9 mouse cellular contexts compared by ENCODE assay signal in genomic region chr12:112877073-112877576, GRCm38 (mm10). TPM values are rescaled to one million over a fixed set of nuclear protein-coding genes. Genes with fewer than 3 reads are reported as not detected.
DNase-seq lines count a peak whose midpoint lies in the region; ATAC-seq and TF ChIP-seq lines count a peak whose summit lies in the region.
"Had no signal": no experiment of that assay in that cellular context is flagged by ENCODE, and none has a peak within 500 bp of the region (broad histone marks: within the 10 kb centered on the region; RNA-seq: fewer than 3 reads in every experiment).

No protein-coding gene starts in this region.

- TF ChIP-seq POLR2A in thymus, adult 2 months (IDR thresholded peaks at IDR 0.05; ENCODE audit: control insufficient read depth, extremely low read depth, insufficient read depth, low read length, poor library complexity), result no peak
- no peak for TF ChIP-seq POLR2A in lung, adult 2 months (IDR thresholded peaks at IDR 0.05; ENCODE audit: borderline replicate concordance, extremely low read depth, low read depth, low read length)

- H3K4me1 ChIP-seq in thymus, adult 2 months (replicated peaks; ENCODE audit: control insufficient read depth, insufficient read depth, low read length), result peaks cover 55% of the 10 kb centered on the region
- H3K4me1 ChIP-seq in liver, embryonic 13.5 days (replicated peaks), result peaks cover 24% of the 10 kb centered on the region
- peaks cover 22% of the 10 kb centered on the region for H3K4me1 ChIP-seq in lung, adult 2 months (ENCODE audit: control insufficient read depth, insufficient read depth, low read length)

- no peak for TF ChIP-seq CTCF in gastrocnemius, adult 2 months (IDR thresholded peaks at IDR 0.05)
- no peak for TF ChIP-seq CTCF in thymus, adult 2 months (IDR thresholded peaks at IDR 0.05; ENCODE audit: borderline replicate concordance, control insufficient read depth, extremely low read depth, insufficient read depth, low read length, poor library complexity)
- TF ChIP-seq CTCF in lung, adult 2 months (IDR thresholded peaks at IDR 0.05; ENCODE audit: insufficient read depth, low read length), result no peak

- H3K9ac ChIP-seq in liver, embryonic 13.5 days, result no peak overlapping the region

- intact Hi-C loops in gastrocnemius, adult 2 months (cut with DNase I), result loop anchor here (5.0 to 10.0 kb wide), 4 partner anchors 40 to 228 kb away; partner anchors contain the start of gene Nudt14

- no peaks in the 10 kb centered on the region for H3K36me3 ChIP-seq in thymus, adult 2 months (ENCODE audit: control insufficient read depth, insufficient read depth, low read length)
- H3K36me3 ChIP-seq in liver, embryonic 13.5 days, result no peaks in the 10 kb centered on the region

- 6% methylated on average over 17 of the region's 17 CpGs for WGBS in thymus, adult 2 months
- 5% methylated on average over 17 of the region's 17 CpGs for WGBS in liver, embryonic 13.5 days (ENCODE audit: insufficient replicate concordance)
- 21% methylated on average over 17 of the region's 17 CpGs for WGBS in lung, adult 2 months

- peak overlapping the region; percentile 64 for H3K4me3 ChIP-seq in gastrocnemius, adult 2 months
- H3K4me3 ChIP-seq in thymus, adult 2 months (ENCODE audit: control insufficient read depth, insufficient read depth, low read length), result peak overlapping the region; percentile 9; the same call in 1 of the 2 replicates
- peak overlapping the region; percentile 35 for H3K4me3 ChIP-seq in liver, embryonic 13.5 days (replicated peaks)
- no peak overlapping the region for H3K4me3 ChIP-seq in lung, adult 2 months (replicated peaks; ENCODE audit: extremely low read depth, low read depth, low read length)

- peaks cover 12% of the 10 kb centered on the region; the same call in 1 of the 2 replicates for H3K27me3 ChIP-seq in thymus, adult 2 months (ENCODE audit: control insufficient read depth, insufficient read depth, low read length)
- peaks cover 83% of the 10 kb centered on the region for H3K27me3 ChIP-seq in liver, embryonic 13.5 days

- ATAC-seq in liver, embryonic 13.5 days (ENCODE audit: low read depth), result no peak
- no peak for ATAC-seq in megakaryocyte-erythroid progenitor cell, adult 5-6 weeks (replicated peaks; ENCODE audit: low FRiP score, low TSS enrichment, poor library complexity, severe bottlenecking)

- no peaks in the 10 kb centered on the region for H3K9me3 ChIP-seq in liver, embryonic 13.5 days (replicated peaks)

- DNase-seq in gastrocnemius, adult 2 months, result no peak
- no peak for DNase-seq in gastrocnemius, postnatal 4 days (ENCODE audit: low spot score in 2 of 2)
- no peak for DNase-seq in thymus, adult 2 months
- DNase-seq in thymus, postnatal 25 days, result no peak
- no peak for DNase-seq in liver, embryonic 13.5 days
- DNase-seq in layer of hippocampus, adult 11-12 months (ENCODE audit: low spot score), result no peak
- DNase-seq in lung, adult 2 months, result no peak
- DNase-seq: cerebellum, adult 11 months had no signal

- H3K4me2 ChIP-seq in liver, embryonic 13.5 days, result peak overlapping the region; percentile 50

- peak overlapping the region; percentile 76 for H3K27ac ChIP-seq in gastrocnemius, adult 2 months
- H3K27ac ChIP-seq in thymus, adult 2 months (ENCODE audit: control insufficient read depth, insufficient read depth, low read length), result no peak overlapping the region
- H3K27ac ChIP-seq in liver, embryonic 13.5 days, result no peak overlapping the region

RNA-seq across cellular contexts. Expression of gene Gpr132, which starts 9.1 kb away (rescaled TPM):
- under 1 TPM in 1 of 2 experiments, not detected in 1; 0.14 TPM for total RNA-seq in gastrocnemius, adult 2 months (2021)
- under 1 TPM; 0.10 to 0.18 TPM for total RNA-seq in gastrocnemius, postnatal 4 days (2021)
- 256 and 265 TPM in 2 replicates for polyA plus RNA-seq in thymus, adult 2 months (2012; rRNA removed)
- polyA plus RNA-seq in liver, embryonic 13.5 days (2015; fragmentation: Nextera tagmentation; extraction: Ambion mirVana), result 0.23 and 0.30 TPM in 2 replicates
- total RNA-seq in megakaryocyte-erythroid progenitor cell, adult 5-6 weeks (2014; fragmentation: Nextera tagmentation), result 4.5 and 5.1 TPM in 2 replicates
- total RNA-seq in megakaryocyte-erythroid progenitor cell, adult 5-6 weeks (2017), result 3.1 and 4.2 TPM in 2 replicates
- polyA plus RNA-seq in lung, adult 2 months (2012; rRNA removed), result 9.2 and 12.9 TPM in 2 replicates

RNA-seq across cellular contexts. Expression of gene Cdca4, which starts 47.9 kb away (rescaled TPM):
- total RNA-seq in gastrocnemius, adult 2 months (2021), result 1 to 10 TPM; 3.0 to 3.1 TPM
- 10 to 100 TPM; 17.1 to 20.6 TPM for total RNA-seq in gastrocnemius, postnatal 4 days (2021)
- polyA plus RNA-seq in thymus, adult 2 months (2012; rRNA removed), result 124 and 126 TPM in 2 replicates
- 69.5 and 76.9 TPM in 2 replicates for polyA plus RNA-seq in liver, embryonic 13.5 days (2015; fragmentation: Nextera tagmentation; extraction: Ambion mirVana)
- 71.1 and 82.7 TPM in 2 replicates for total RNA-seq in megakaryocyte-erythroid progenitor cell, adult 5-6 weeks (2014; fragmentation: Nextera tagmentation)
- 47.3 and 52.4 TPM in 2 replicates for total RNA-seq in megakaryocyte-erythroid progenitor cell, adult 5-6 weeks (2017)
- 17.0 and 21.4 TPM in 2 replicates for polyA plus RNA-seq in lung, adult 2 months (2012; rRNA removed)

RNA-seq across cellular contexts. Expression of gene Jag2, which starts 52.5 kb away (rescaled TPM):
- total RNA-seq in gastrocnemius, adult 2 months (2021), result 10 to 100 TPM; 20.3 to 30.2 TPM
- 10 to 100 TPM; 60.4 to 60.8 TPM for total RNA-seq in gastrocnemius, postnatal 4 days (2021)
- polyA plus RNA-seq in thymus, adult 2 months (2012; rRNA removed), result 58.7 and 61.5 TPM in 2 replicates
- 0.13 and 0.20 TPM in 2 replicates for polyA plus RNA-seq in liver, embryonic 13.5 days (2015; fragmentation: Nextera tagmentation; extraction: Ambion mirVana)
- 0.11 and 0.99 TPM in 2 replicates for total RNA-seq in megakaryocyte-erythroid progenitor cell, adult 5-6 weeks (2014; fragmentation: Nextera tagmentation)
- total RNA-seq in megakaryocyte-erythroid progenitor cell, adult 5-6 weeks (2017), result 0.23 and 5.7 TPM in 2 replicates
- polyA plus RNA-seq in lung, adult 2 months (2012; rRNA removed), result 54.0 and 62.8 TPM in 2 replicates

Comparison
In these comparisons a context has a peak if more than half of its experiments do, and no peak if none do; other contexts are left out.
1. RNA of gene Cdca4, which starts 47.9 kb away (total RNA-seq): 47.3 to 82.7 TPM in megakaryocyte-erythroid progenitor cell, adult 5-6 weeks and 17.1 to 20.6 TPM in gastrocnemius, postnatal 4 days; 3.0 to 3.1 TPM in gastrocnemius, adult 2 months; every median in the first group is over 4 times any median in the second.